Mouse (Mus musculus): ENCODE data around the gene Pip4k2a.
"Not testable (repeated sequence)": the region's sequence is repeated elsewhere in the genome, so short reads cannot be mapped to it uniquely, and the experiment has no call there.

The Pip4k2a gene

DNA sequence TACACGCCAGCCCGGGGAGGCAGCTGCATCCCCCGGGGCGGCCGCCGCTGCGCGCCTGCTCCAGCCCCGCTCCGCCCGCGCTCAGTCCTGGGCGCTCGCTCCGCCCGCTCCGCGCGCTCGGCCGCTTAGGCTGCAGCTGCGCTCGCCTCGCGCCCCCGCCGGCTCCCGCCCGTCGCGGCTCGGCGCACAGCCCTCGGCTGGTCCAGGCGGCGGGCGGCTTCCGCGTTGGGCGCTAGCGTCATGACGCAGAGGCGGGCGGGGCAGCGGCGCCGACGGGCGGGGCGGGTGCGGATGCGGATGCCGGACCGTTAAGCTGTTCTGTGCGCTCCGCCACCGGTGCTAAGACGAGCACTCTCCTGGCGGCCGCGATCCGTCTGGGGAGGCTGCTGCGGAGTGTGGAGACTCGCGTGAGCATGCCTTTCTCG, at the start of gene Pip4k2a, which contains the start of gene 4930426L09Rik:
Gene Pip4k2a, minus strand, starts transcription at position 73 of the 425 bp plus-strand sequence.
Gene 4930426L09Rik, plus strand, starts transcription at position 290 of the 425 bp plus-strand sequence.
- DNase-seq (ENCODE audit: low read depth), result peak; percentile 82

- DNase-seq (ENCODE audit: low read depth), result no peak
These were observed 40.1 kb upstream of the Pip4k2a start for GRCm38 (mm10) chr2:19037907-19038570.

- no peak for DNase-seq (ENCODE audit: low read depth)
These were observed 39.5 kb upstream of the Pip4k2a start for GRCm38 (mm10) chr2:19037430-19037829.

DNA sequence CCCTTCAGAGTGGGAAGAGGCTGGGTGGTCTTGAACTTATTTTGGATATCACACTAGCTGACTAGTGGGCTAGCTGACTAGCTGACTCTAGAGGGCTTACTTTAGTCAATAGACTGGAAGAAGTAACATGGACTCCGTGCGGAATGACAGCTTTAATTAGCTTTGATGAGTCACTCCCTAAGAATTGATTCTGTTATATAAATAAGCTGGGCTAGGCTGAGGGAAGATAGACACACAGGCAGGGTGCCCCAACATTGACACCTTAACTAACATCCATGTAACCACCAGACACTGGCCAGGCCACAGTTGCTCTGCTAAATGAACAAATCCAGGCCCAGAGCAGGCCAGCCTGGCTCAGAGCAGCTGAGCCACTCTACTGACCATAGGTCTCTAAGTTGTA, 26.9 kb upstream of the Pip4k2a start:
- no peak for DNase-seq (ENCODE audit: low read depth)

- no peak for DNase-seq (ENCODE audit: low read depth)
These were observed 20.1 kb upstream of the Pip4k2a start for GRCm38 (mm10) chr2:19018034-19018433.

DNA sequence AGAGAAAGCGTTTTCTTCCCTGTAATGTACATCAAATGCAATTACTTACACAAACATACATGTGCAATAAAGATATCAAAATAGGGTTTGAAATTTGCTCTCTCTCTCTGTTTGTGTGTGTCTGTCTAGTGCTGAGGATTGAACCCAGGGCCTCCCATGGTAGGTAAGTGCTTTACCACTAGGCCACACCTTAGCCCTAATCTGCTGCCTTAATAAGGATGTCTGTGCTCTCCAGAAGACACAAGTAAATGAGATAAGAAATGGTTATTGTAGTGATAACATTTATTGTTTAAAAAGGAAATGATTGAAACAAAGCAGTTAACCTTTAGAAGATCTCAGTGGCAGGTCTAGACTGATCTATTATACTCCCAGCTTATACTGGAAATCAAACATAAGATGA, 18.9 kb upstream of the Pip4k2a start:
- DNase-seq (ENCODE audit: low read depth), result no peak

GRCm38 (mm10) chr2:19016348-19016747, 18.4 kb upstream of the Pip4k2a start:
- DNase-seq (ENCODE audit: low read depth), result no peak

DNA sequence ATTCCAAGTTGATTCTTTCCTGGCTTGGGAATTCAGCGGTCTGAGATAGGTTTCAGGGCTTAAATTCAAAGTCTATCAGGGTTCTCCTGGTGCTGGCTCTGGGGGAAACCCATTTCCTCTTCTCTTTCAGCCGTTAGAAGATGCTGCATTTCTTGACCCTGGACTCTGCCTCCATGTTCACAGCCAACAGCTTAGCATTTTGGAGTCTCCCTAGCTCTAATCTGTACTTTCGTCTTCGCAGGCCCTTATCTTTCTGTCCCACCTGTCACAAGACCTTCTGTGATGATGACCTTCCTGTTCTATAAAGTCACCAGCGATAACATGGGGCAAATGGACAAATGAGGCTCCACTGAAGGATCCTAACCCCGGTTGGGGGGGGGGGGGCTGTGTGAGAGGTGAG, 13.5 kb upstream of the Pip4k2a start:
- no peak for DNase-seq (ENCODE audit: low read depth)

GRCm38 (mm10) chr2:19010541-19010940, 12.6 kb upstream of the Pip4k2a start:
- not testable (repeated sequence) for DNase-seq (ENCODE audit: low read depth)

DNA sequence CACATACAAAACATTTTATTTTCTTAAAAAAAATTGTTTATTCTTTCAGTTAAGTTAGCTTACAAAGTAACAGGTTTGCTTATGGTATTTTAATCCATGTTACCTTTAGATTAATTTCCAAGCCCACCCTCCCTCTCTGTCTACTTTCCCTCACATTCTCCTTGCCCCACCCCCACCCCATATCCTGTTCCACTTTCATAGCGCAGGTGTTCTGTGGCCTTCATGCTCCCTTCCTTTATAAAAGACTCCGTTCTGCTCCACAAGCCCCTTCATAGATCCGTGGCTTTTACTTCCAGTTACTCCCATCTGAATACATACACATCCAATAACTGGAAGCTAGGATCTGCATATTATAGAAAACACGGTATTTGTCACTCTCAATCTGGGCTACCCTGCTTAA, 9.7 kb upstream of the Pip4k2a start:
- DNase-seq (ENCODE audit: low read depth), result no peak

GRCm38 (mm10) chr2:19006124-19006523, 8.2 kb upstream of the Pip4k2a start:
- no peak for DNase-seq (ENCODE audit: low read depth)

- DNase-seq (ENCODE audit: low read depth), result no peak
These were observed 6.9 kb upstream of the Pip4k2a start for GRCm38 (mm10) chr2:19004801-19005200.

DNA sequence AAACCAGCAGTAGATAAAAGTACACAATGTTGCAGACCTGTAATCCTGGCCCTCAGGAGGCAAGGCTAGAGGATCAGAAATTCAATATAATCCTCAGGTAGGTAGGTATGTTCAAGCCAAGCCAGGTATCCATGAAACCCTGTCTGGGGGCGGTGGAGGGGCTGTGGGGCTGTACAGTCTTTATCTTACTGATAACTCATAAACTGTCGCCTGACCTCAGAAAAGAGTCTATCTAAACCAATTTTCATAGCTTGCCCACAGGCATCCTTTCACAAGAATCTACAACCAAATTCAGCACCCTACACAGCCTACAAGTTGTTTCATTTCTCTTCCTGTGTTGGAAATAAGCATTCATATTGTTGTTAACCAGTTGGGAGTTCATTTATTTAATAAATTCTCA, 1.5 kb upstream of the Pip4k2a start:
- no peak for DNase-seq (ENCODE audit: low read depth)

- no peak for DNase-seq (ENCODE audit: low read depth)
These were observed 447 bp downstream of the Pip4k2a start for GRCm38 (mm10) chr2:18997387-18997971.

GRCm38 (mm10) chr2:18996451-18997211, 1.3 kb downstream of the Pip4k2a start:
- no peak for DNase-seq (ENCODE audit: low read depth)

DNA sequence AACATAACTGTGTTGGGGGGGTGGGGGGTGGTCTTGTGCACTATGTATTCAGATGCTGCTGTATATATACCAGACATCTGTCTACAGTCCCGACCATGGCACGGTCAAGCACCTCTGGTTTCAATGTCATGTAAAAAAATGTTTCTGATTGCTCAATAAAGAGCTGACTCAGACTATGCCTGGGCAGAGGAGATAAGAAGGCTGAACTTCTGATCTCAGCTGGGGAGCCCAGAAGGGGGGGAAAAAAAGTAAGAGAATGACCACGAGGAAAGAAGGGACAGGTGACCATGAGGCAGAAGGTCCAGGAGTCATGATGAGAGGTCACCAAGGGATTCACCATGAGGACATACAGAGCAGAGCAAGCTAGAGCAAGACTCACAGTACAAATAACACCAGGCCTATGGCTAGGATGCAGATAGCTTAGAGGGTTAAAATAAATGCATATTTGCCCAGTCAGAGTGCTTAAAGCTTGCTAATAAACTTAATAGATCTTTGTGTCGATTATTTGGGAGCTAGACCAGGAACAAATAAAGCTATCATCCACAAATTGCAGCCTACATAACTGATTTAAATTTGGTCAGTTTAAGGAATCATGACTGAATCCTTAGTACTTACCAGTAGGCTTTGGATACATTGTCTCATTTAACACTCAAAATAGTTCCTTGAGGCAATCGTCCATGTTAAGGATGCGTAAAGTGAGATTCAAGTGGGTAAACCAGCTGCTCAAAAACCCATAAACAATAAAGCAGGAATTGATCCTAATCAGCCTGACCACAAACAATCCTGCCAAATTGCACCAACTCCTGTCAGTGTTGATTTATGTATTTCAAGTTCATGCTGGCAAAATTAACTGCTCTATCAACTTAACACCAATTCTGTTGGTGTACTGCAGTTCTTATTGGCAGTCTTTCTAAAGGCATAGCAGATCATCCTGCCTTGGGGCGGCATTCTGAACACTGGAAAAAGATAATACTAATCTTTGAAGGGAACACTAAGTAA, 5.1 kb downstream of the Pip4k2a start:
- DNase-seq (ENCODE audit: low read depth), result no peak

GRCm38 (mm10) chr2:18988885-18989284, 9.0 kb downstream of the Pip4k2a start:
- no peak for DNase-seq (ENCODE audit: low read depth)

DNA sequence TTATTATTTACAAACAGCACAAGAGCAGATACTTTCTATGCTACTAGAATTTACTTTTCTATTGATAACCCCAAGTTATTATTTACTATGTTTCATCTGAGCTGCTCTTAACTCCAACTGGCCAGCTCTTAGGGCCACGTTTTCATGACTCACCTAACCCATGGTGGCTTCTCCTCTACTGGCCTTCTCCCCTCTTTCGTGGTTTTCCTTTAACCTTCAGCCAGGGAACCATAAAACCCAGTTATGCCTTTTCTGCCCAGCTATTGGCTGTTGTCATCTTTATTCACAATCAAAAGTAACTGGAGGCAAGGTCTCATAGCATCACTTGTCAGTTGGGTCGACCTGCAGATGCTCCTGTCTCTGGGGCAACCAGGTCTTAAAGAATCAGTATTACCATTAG, 12.4 kb downstream of the Pip4k2a start:
- DNase-seq (ENCODE audit: low read depth), result no peak

- DNase-seq (ENCODE audit: low read depth), result no peak
These were observed 13.7 kb downstream of the Pip4k2a start for GRCm38 (mm10) chr2:18984095-18984847.

DNA sequence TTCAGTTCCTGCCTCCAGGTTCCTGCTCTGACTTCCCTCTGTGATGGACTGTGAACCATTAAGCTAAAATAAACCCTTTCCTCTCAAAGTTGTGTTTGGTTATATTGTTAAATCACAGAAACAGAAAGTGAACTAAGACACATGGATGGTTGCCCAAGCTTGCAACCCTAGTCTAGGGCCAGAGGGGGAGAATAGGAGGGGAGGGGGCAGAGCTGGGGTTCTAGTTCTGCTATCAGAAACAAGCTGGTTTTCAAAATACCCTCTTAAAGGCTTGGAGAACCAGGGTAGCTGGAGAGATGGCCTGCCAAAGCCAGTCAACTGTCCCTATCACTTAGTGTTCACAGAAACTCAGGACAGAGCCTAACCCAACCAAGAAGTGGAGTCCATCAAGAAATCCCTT, 14.4 kb downstream of the Pip4k2a start:
- DNase-seq (ENCODE audit: low read depth), result no peak

DNA sequence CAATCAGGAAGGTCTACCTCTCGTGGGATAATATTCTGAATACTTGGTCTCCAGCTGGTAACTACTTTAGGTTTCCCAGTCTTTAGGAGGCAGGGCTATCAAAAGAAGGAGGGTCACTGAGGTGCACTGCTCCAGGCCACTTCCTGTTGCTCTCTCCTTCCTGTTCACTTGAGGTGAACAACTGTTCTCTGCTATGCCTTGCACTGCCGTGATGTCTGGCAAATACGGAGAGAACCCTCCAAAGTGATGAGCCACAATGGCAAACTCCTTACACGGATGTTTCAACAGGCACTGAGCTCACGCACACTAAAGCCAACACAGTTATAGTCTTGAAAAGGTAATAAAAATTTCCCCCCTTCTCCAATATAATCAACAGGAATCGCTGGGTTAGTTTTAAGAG, 15.3 kb downstream of the Pip4k2a start:
- no peak for DNase-seq (ENCODE audit: low read depth)

Measured in c-Kit-positive CD71-negative TER-119-negative erythroid progenitor cells, embryonic 14.5 days (primary cell).